Mouse (Mus musculus): ENCODE data around the gene Phf14.

GRCm38 (mm10) chr6:12052884-12053283, 145.3 kb downstream of the Phf14 start:
- TF ChIP-seq POLR2A (IDR thresholded peaks at IDR 0.05; ENCODE audit: borderline replicate concordance, low read depth, low read length) (no peak), CTCF (IDR thresholded peaks at IDR 0.05; ENCODE audit: low read depth, low read length) (no peak)

All from bone marrow macrophage, adult 2 months (primary cell).